Mouse (Mus musculus) heart, postnatal 0 days (tissue): ENCODE measurements at regions not wholly inside any gene's neighbourhood (a gene's known extent, or its start where the extent isn't known, plus 50 kb on each side); places are given as distances from the start of the nearest gene placed in this dataset.

Experiments used
- CTCF ChIP-seq: IDR thresholded peaks from 2 replicates; pipeline ENCODE4 v1.5.1; 2016; ENCODE audit warnings: antibody characterized with exemption, control low read depth, low read depth
- EP300 ChIP-seq: IDR thresholded peaks from 2 replicates; pipeline ENCODE4 v1.6.1; 2016; ENCODE audit warnings: antibody characterized with exemption, low read depth

GRCm38 (mm10) chr1:166900028-166900427 lies 101.2 kb upstream of the Fam78b start:
- TF ChIP-seq CTCF (no peak), EP300 (no peak)
